Comparison of ENCODE assay signal across 8 mouse cellular contexts in the genomic region with DNA sequence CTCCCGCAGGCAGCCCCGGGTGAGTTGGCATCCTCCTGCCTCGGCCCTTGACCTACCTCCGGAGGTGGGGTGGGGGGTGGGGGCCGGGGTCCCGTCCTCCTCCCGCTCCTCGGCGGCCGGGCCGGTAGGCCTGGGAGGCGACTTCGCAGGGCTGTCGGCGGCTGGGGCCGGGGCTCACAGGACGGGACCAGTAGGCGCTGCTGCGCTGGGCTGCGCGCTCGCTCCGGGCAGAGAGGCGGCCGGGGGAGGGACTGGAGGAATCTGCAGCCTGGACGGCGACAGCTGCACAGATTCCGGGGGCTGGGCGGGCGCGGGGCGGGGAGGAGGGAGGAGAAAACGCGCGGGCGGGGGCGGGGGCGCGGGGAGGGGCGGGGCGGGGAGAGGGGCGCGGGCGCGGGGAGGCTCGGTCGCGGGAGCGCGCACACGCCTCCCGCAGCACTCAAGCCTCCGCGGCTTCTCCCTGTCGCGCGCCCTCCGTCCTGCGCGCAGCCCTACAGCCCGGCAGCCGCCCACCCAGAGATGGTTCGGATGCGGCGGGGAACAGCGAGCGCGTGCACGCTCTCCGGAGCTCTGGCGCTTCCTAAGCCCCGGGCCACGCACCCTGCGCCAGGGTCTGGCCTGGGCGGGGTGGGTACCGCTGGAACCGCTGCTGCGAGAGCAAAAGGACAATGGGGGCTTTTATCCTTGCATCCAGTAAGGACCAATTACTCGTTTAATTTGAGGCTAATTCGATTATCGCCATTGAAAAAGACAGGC. TPM values are rescaled to one million over a fixed set of nuclear protein-coding genes. Genes with fewer than 3 reads are reported as not detected.
DNase-seq lines count a peak whose midpoint lies in the region; TF ChIP-seq lines count a peak whose summit lies in the region.

Gene Sptbn1 (minus strand): TSS at position 284 of the 756 bp plus-strand sequence.

- TF ChIP-seq CTCF in left cerebral cortex, adult 2 months (IDR thresholded peaks at IDR 0.05), result no peak

- intact Hi-C loops in gastrocnemius, postnatal 14 days (cut with DNase I; ENCODE audit: low total_unique reads), result no loop called here
- intact Hi-C loops in left cerebral cortex, adult 2 months (cut with DNase I), result loop anchor here (1.0 to 5.0 kb wide), 8 partner anchors 104 to 381 kb away; partner anchors contain the start of gene Acyp2

- DNase-seq in adipocyte (ENCODE audit: low spot score), result peak; percentile 84
- DNase-seq in embryo, embryonic 10.5 days (ENCODE audit: low spot score), result peak; percentile 89
- DNase-seq in gastrocnemius, postnatal 14 days, result peak; percentile 91
- DNase-seq in induced T-regulatory cell, adult 2 months (ENCODE audit: low read depth), result peak; percentile 57
- peak; percentile 83 to 87 for DNase-seq in left cerebral cortex, adult 2 months (ENCODE audit: extremely low spot score in 1 of 2, low spot score in 2 of 2)
- DNase-seq in lung, postnatal 4 days, result peak; percentile 88 to 94
- DNase-seq in retina, postnatal 7 days (ENCODE audit: low read depth, low spot score), result peak; percentile 76
- peak; percentile 58 for DNase-seq in urinary bladder, postnatal 10 days (ENCODE audit: low spot score)

- H3K4me3 ChIP-seq in left cerebral cortex, adult 2 months, result peak within 1 kb of the TSS; percentile 63

- H3K27ac ChIP-seq in left cerebral cortex, adult 2 months, result peak within 1 kb of the TSS; percentile 100

RNA-seq across cellular contexts. Expression of gene Sptbn1, which starts in this region (rescaled TPM):
- total RNA-seq in gastrocnemius, postnatal 14 days (2021), result 100 to 1,000 TPM; 130 to 152 TPM
- total RNA-seq in left cerebral cortex, adult 2 months (2021), result 100 to 1,000 TPM; 601 to 602 TPM

Comparison
In these comparisons a context has a peak if more than half of its experiments do, and no peak if none do; other contexts are left out.
1. Peak in every context shown above with its lines: DNase-seq, H3K4me3 ChIP-seq and H3K27ac ChIP-seq.